Mouse (Mus musculus): ENCODE measurements around the gene Nt5dc1.
"Not testable (repeated sequence)": the region's sequence is repeated elsewhere in the genome, so short reads cannot be mapped to it uniquely, and the experiment has no call there.

DNA sequence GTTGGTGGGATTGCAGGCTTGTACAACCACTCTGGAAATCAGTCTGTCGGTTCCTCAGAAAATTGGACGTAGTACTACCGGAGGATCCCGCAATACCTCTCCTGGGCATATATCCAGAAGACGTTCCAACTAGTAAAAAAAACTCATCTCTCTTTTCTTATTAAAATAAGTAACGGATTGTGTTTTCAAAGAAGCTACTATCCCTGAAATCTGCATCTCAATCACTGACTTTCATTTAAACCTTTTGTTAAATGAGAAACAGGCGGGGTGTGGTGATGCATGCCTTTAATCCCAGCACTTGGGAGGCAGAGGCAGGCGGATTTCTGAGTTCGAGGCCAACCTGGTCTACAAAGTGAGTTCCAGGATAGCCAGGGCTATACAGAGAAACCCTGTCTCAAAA is 165.5 kb downstream of the Nt5dc1 start:
- TF ChIP-seq CTCF, EP300 (IDR thresholded peaks at IDR 0.05; ENCODE audit: low read depth): not testable (repeated sequence)

Measured in heart, postnatal 0 days (tissue).